Mouse (Mus musculus): Measurements from ENCODE around the gene Kcnq5. TPM values are rescaled to one million over a fixed set of nuclear protein-coding genes. Genes with fewer than 3 reads are reported as not detected.

Gene Kcnq5
- total and polyA plus RNA-seq, 3 experiments, result 6.5 to 8.7 (median 8.2) TPM

- in situ Hi-C loops (cut with MboI; ENCODE audit: low pct_ligation_motif_present, low pct_unique_long_range_greater_than_20kb, low sequenced_read_pairs) (no loop called here), dilution Hi-C loops (cut with MboI; ENCODE audit: extremely low pct_ligation_motif_present, extremely low pct_unique_long_range_greater_than_20kb, low sequenced_read_pairs) (no loop called here)
- H3K36me3 ChIP-seq (replicated peaks in 1 of 2; ENCODE audit: control insufficient read depth in 1 of 2, insufficient read depth in 1 of 2, low read length in 1 of 2), result peaks cover 0 to 7% of the 10 kb centered on the region in 2 experiments
- peak; percentile 40 for DNase-seq (ENCODE audit: extremely low read depth)
- no peak overlapping the region for H3K9ac ChIP-seq (ENCODE audit: insufficient read depth, low read depth)
- no peak overlapping the region for H3K4me3 ChIP-seq (replicated peaks in 1 of 3; ENCODE audit: low read depth in 2 of 3, low read length in 2 of 3, poor library complexity in 1 of 3)
- H3K79me2 ChIP-seq (replicated peaks; ENCODE audit: control insufficient read depth, extremely low read depth, insufficient read depth, poor library complexity, severe bottlenecking), result no peaks in the 10 kb centered on the region
- no peak overlapping the region for H3K27ac ChIP-seq (ENCODE audit: insufficient read depth, low read depth)
- TF ChIP-seq HCFC1 (IDR thresholded peaks at IDR 0.05; ENCODE audit: low read depth, low read length) (no peak), RCOR1 (conservative IDR thresholded peaks at IDR 0.05; ENCODE audit: low read depth, low read length) (no peak), E2F4 (IDR thresholded peaks at IDR 0.05; ENCODE audit: insufficient replicate concordance, low read depth, low read length) (no peak), NELFE (IDR thresholded peaks at IDR 0.05; ENCODE audit: low read depth, low read length) (no peak), TBP (conservative IDR thresholded peaks at IDR 0.05; ENCODE audit: low read depth, low read length) (no peak), NRF1 (IDR thresholded peaks at IDR 0.05; ENCODE audit: low read depth, low read length) (no peak), ZNF384 (IDR thresholded peaks at IDR 0.05; ENCODE audit: low read depth, low read length) (no peak), POLR2A (IDR thresholded peaks at IDR 0.05; ENCODE audit: low read depth, low read length) (no peak), RAD21 (IDR thresholded peaks at IDR 0.05; ENCODE audit: low read depth, low read length) (no peak; the same call in none of the 2 replicates), KAT2A (IDR thresholded peaks at IDR 0.05; ENCODE audit: insufficient replicate concordance, low read length) (no peak), ZC3H11A (IDR thresholded peaks at IDR 0.05; ENCODE audit: low read depth, low read length) (no peak), MAFK (IDR thresholded peaks at IDR 0.05; ENCODE audit: insufficient replicate concordance, low read length) (no peak), CHD2 (IDR thresholded peaks at IDR 0.05; ENCODE audit: low read length) (no peak), ZMIZ1 (IDR thresholded peaks at IDR 0.05; ENCODE audit: low read depth, low read length) (no peak), CTCF (conservative IDR thresholded peaks at IDR 0.05 in 1 of 2, IDR thresholded peaks at IDR 0.05 in 1 of 2; ENCODE audit: low read depth in 2 of 2, low read length in 2 of 2) (peak in 1 of 2 experiments; percentile 24; a peak in 1 of 4 replicates), POLR2AphosphoS2 (IDR thresholded peaks at IDR 0.05; ENCODE audit: low read depth, low read length) (no peak), MAZ (IDR thresholded peaks at IDR 0.05; ENCODE audit: low read depth, low read length) (no peak), USF1 (IDR thresholded peaks at IDR 0.05; ENCODE audit: low read depth, low read length) (no peak), MYC (IDR thresholded peaks at IDR 0.05; ENCODE audit: low read depth, low read length) (0 out of 2 replicates have a peak, but pooled peaks have one; percentile 52), ZKSCAN1 (IDR thresholded peaks at IDR 0.05; ENCODE audit: borderline replicate concordance, low read depth, low read length) (no peak), IRF4 (IDR thresholded peaks at IDR 0.05; ENCODE audit: low read depth, low read length) (peak; percentile 44; the same call in 1 of the 2 replicates), JUN (IDR thresholded peaks at IDR 0.05; ENCODE audit: insufficient read depth, low read depth, low read length) (no peak), UBTF (IDR thresholded peaks at IDR 0.05; ENCODE audit: low read depth, low read length) (no peak), USF2 (conservative IDR thresholded peaks at IDR 0.05; ENCODE audit: low read depth, low read length) (no peak), SIN3A (IDR thresholded peaks at IDR 0.05; ENCODE audit: low read length) (no peak), MAX (IDR thresholded peaks at IDR 0.05; ENCODE audit: low read length) (0 out of 2 replicates have a peak, but pooled peaks have one; percentile 12), GABPA (IDR thresholded peaks at IDR 0.05; ENCODE audit: insufficient replicate concordance, low read depth, low read length) (no peak), PAX5 (IDR thresholded peaks at IDR 0.05; ENCODE audit: low read length) (no peak), BHLHE40 (IDR thresholded peaks at IDR 0.05; ENCODE audit: low read depth, low read length) (no peak), ELF1 (IDR thresholded peaks at IDR 0.05; ENCODE audit: low read depth, low read length) (no peak), SMC3 (IDR thresholded peaks at IDR 0.05; ENCODE audit: low read depth, low read length) (peak; percentile 30), ETS1 (conservative IDR thresholded peaks at IDR 0.05; ENCODE audit: low read depth, low read length) (no peak), EP300 (IDR thresholded peaks at IDR 0.05; ENCODE audit: low read length) (peak; percentile 42; the same call in 1 of the 2 replicates), CHD1 (IDR thresholded peaks at IDR 0.05; ENCODE audit: low read depth, low read length) (no peak), MXI1 (IDR thresholded peaks at IDR 0.05; ENCODE audit: low read depth, low read length) (no peak), TCF12 (IDR thresholded peaks at IDR 0.05; ENCODE audit: low read depth, low read length) (no peak), MEF2A (IDR thresholded peaks at IDR 0.05; ENCODE audit: borderline replicate concordance, low read depth, low read length) (no peak), JUND (conservative IDR thresholded peaks at IDR 0.05; ENCODE audit: low read depth, low read length) (no peak)
- H3K4me2 ChIP-seq (ENCODE audit: insufficient read depth, low read depth, poor library complexity, severe bottlenecking), result no peak overlapping the region; the same call in 1 of the 2 replicates
- H3K27me3 ChIP-seq (replicated peaks), result no peaks in the 10 kb centered on the region
- H3K4me1 ChIP-seq (ENCODE audit: control insufficient read depth in 1 of 2, insufficient read depth in 2 of 2), result peaks cover 0 to 11% of the 10 kb centered on the region in 2 experiments; a peak in 2 of 4 replicates
- no peaks in the 10 kb centered on the region for H3K9me3 ChIP-seq (replicated peaks; ENCODE audit: low read length)
These were observed 105.3 kb downstream of the Kcnq5 start for GRCm38 (mm10) chr1:21856399-21856798.
